Mouse (Mus musculus): ENCODE measurements around the gene Fbxl16.

Fbxl16 gene

GRCm38 (mm10) chr17:25865288-25865687 is 56.4 kb downstream of the Fbxl16 start:
- Histone ChIP-seq H3K27me3 (ENCODE audit: control insufficient read depth, insufficient read depth, low read length, poor library complexity, severe bottlenecking) (no peaks in the 10 kb centered on the region), H3K36me3 (ENCODE audit: control insufficient read depth, insufficient read depth, low read length, poor library complexity, severe bottlenecking) (no peaks in the 10 kb centered on the region; the same call in 1 of the 2 replicates)
- DNase-seq (ENCODE audit: low read depth, low spot score) = no peak

- no peaks in the 10 kb centered on the region; the same call in 1 of the 2 replicates for H3K36me3 ChIP-seq (ENCODE audit: control insufficient read depth, insufficient read depth, low read length, poor library complexity, severe bottlenecking)
- H3K27me3 ChIP-seq (ENCODE audit: control insufficient read depth, insufficient read depth, low read length, poor library complexity, severe bottlenecking) = no peaks in the 10 kb centered on the region
- no peak for DNase-seq (ENCODE audit: low read depth, low spot score)
These were observed 57.3 kb downstream of the Fbxl16 start for GRCm38 (mm10) chr17:25866172-25866571.

- no peaks in the 10 kb centered on the region; the same call in 1 of the 2 replicates for H3K36me3 ChIP-seq (ENCODE audit: control insufficient read depth, insufficient read depth, low read length, poor library complexity, severe bottlenecking)
- no peak for DNase-seq (ENCODE audit: low read depth, low spot score)
These were observed 58.6 kb downstream of the Fbxl16 start for GRCm38 (mm10) chr17:25867509-25867835.

GRCm38 (mm10) chr17:25867836-25868600 is 59.1 kb downstream of the Fbxl16 start:
- Histone ChIP-seq H3K27me3 (ENCODE audit: control insufficient read depth, insufficient read depth, low read length, poor library complexity, severe bottlenecking) (no peaks in the 10 kb centered on the region), H3K36me3 (ENCODE audit: control insufficient read depth, insufficient read depth, low read length, poor library complexity, severe bottlenecking) (no peaks in the 10 kb centered on the region; the same call in 1 of the 2 replicates)
- peak; percentile 20 for DNase-seq (ENCODE audit: low read depth, low spot score)

More at GRCm38 (mm10) chr17:25867509-25867835, 58.6 kb downstream of the Fbxl16 start:
- H3K27me3 ChIP-seq (ENCODE audit: control insufficient read depth, insufficient read depth, low read length, poor library complexity, severe bottlenecking) = no peaks in the 10 kb centered on the region

GRCm38 (mm10) chr17:25868601-25869191 is 59.8 kb downstream of the Fbxl16 start, which contains the start of gene Mcrip2:
TSS of gene Mcrip2 (minus strand) at chr17:25868764.
- peak; percentile 58 for DNase-seq (ENCODE audit: low read depth, low spot score)
- no peaks in the 10 kb centered on the region for H3K27me3 ChIP-seq (ENCODE audit: control insufficient read depth, insufficient read depth, low read length, poor library complexity, severe bottlenecking)
- no peaks in the 10 kb centered on the region; the same call in 1 of the 2 replicates for H3K36me3 ChIP-seq (ENCODE audit: control insufficient read depth, insufficient read depth, low read length, poor library complexity, severe bottlenecking)

- H3K27me3 ChIP-seq (ENCODE audit: control insufficient read depth, insufficient read depth, low read length, poor library complexity, severe bottlenecking) = no peaks in the 10 kb centered on the region
- H3K36me3 ChIP-seq (ENCODE audit: control insufficient read depth, insufficient read depth, low read length, poor library complexity, severe bottlenecking) = no peaks in the 10 kb centered on the region; the same call in 1 of the 2 replicates
- DNase-seq (ENCODE audit: low read depth, low spot score) = no peak
These were observed 60.6 kb downstream of the Fbxl16 start for GRCm38 (mm10) chr17:25869498-25869897.

- H3K36me3 ChIP-seq (ENCODE audit: control insufficient read depth, insufficient read depth, low read length, poor library complexity, severe bottlenecking) = no peaks in the 10 kb centered on the region
- DNase-seq (ENCODE audit: low read depth, low spot score) = no peak
- no peaks in the 10 kb centered on the region for H3K27me3 ChIP-seq (ENCODE audit: control insufficient read depth, insufficient read depth, low read length, poor library complexity, severe bottlenecking)
These were observed 61.1 kb downstream of the Fbxl16 start for GRCm38 (mm10) chr17:25869954-25870353.

All from splenic B cell, adult 2 months (primary cell).